Mouse (Mus musculus) layer of hippocampus, adult 2 months (tissue): ENCODE results near the gene Fam168b. TPM values are rescaled to one million over a fixed set of nuclear protein-coding genes. Genes with fewer than 3 reads are reported as not detected.

Experiments used
- DNase-seq, 2 experiments: peaks; one replicate each; pipeline ENCODE4 v3.0.0; 2022; ENCODE audit warnings: low spot score in 2 of 2
- H3K27ac ChIP-seq: fragments of 200-600 bp; 2 replicates; pipeline ENCODE4 v1.8.1; 2022
- H3K4me3 ChIP-seq: fragments of 200-600 bp; 2 replicates; pipeline ENCODE4 v1.8.1; 2022; ENCODE audit warnings: mild to moderate bottlenecking
- CTCF ChIP-seq: fragments of 200-600 bp; conservative IDR thresholded peaks from 2 replicates; pipeline ENCODE4 v1.8.1; 2022; ENCODE audit warnings: antibody characterized with exemption, mild to moderate bottlenecking, moderate library complexity
- long read RNA-seq, 2 experiments: library from polyadenylated mRNA; stranded (forward); transcript quantifications; one replicate each; pipeline ENCODE4 v2.0.0; 2021; ENCODE audit warnings: borderline mapping rate in 2 of 2
- total RNA-seq, 2 experiments: library from RNA; stranded (reverse); gene quantifications; 2 replicates each; pipeline ENCODE4 v1.2.3; 2021

The Fam168b gene
- 100 to 1,000 TPM; 223 to 226 TPM for total RNA-seq
- long read RNA-seq, experiment 1, full-length matches to known transcripts: 132 of 190 reads
- long read RNA-seq, experiment 1, partial matches to known transcripts: 49 of 190 reads
- long read RNA-seq, experiment 1, other reads (novel, unspliced or antisense): 9 of 190 reads
- long read RNA-seq, experiment 2, full-length matches to known transcripts: 165 of 244 reads
- long read RNA-seq, experiment 2, partial matches to known transcripts: 13 of 244 reads
- long read RNA-seq, experiment 2, other reads (novel, unspliced or antisense): 66 of 244 reads

DNA sequence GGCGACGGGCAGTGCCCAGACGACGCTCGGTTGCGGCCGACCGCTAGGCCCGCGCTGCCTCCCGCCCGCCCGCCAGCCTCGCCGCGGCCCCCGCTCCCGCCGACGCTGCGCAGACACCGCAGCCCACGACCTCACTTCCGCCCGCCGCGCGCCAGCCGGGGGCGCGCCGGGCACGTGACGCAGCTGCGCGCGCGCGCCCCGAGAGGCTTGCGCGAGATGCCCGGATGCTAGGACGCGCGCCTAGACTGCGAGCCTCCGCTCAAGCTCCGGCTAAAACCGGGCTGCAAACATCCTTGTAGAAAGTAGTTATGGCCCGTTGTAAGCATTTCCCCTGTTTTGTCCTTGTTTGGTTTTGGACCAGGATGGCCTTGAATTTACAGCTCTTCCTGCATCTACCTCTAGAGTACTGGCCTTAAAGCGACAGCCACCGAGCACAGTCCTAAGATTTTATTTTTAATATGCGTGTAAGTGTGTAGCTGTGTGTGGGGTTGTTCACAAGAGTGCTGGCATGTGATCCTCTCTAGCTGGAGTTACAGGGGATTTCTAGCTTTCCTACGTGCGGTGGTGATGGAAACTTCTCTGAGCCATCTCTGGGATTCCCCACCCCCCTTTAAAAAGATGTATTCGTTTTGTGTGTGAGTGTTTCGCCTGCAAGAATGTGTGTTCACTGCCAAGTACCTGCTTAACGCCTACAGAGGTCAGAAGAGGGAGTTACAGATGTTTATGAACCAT lies at the start of gene Fam168b:
Gene Fam168b, minus strand, starts transcription at position 179 of the 732 bp plus-strand sequence.
- Histone ChIP-seq H3K27ac (peak within 1 kb of the TSS; percentile 97), H3K4me3 (peak within 1 kb of the TSS; percentile 90)
- TF ChIP-seq CTCF: peak; percentile 22; the same call in 1 of the 2 replicates
- peak; percentile 81 to 87 for DNase-seq

DNA sequence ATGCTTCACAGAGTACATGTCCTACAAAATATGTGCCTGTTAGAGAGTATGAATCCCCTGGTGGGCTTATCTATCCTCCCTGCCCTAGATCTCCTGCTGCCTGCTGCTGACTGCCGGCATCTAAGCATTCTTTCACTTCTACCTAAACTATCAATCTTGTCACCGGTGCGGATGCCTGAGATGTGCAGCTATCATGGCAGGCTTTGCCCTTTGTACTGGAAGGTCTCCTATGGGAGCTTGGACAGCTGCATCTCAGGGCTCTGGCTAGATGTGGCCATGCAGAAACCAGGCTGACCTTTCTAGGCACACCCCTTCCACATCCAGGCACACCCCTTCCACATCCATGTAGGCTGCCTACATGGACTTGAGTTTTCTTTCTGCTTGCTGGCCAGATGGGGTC lies 49.6 kb upstream of the Fam168b start:
- no peak for TF ChIP-seq CTCF
- DNase-seq: no peak
- no peak overlapping the region for H3K27ac ChIP-seq

DNA sequence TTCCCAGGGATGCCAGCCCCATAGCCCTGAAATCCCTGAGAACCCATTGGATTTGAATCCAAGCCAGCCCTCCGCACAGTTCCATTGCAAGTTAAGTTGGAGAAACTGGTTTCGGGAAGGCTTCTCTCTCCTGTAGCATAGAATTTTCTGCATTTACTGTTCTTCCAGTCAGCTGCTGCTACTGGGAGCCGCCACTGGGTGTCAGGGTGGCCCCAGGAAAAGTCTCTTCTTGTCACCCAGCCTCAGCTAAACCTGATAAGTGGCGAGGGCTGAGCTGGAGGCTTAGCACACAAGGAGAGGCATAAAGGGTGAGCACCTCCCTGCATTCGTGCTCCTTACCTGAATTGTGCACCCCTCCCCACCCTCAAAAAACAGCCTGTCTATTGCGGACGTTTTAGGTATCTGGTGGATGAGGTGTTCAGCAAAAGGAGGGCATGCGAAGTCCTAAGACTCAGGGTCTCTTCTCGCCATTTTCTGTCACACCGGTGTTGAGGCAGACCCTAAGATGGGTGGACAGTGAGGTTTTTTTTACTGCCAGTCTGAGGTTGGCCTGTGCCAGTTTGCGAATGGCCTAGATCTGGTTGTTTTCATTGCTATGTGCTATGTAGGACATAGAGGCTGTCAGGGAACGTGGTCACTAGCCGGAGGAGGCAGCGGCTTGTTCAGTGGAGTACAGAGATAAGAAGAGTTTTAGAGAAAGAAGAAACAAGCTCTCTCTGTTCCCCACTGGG lies 48.9 kb upstream of the Fam168b start:
- peak; percentile 61 to 67 for DNase-seq
- Histone ChIP-seq H3K27ac (no peak overlapping the region), H3K4me3 (no peak overlapping the region)
- TF ChIP-seq CTCF: peak; percentile 96

More for the DNA sequence above, 49.6 kb upstream of the Fam168b start:
- H3K4me3 ChIP-seq: no peak overlapping the region

DNA sequence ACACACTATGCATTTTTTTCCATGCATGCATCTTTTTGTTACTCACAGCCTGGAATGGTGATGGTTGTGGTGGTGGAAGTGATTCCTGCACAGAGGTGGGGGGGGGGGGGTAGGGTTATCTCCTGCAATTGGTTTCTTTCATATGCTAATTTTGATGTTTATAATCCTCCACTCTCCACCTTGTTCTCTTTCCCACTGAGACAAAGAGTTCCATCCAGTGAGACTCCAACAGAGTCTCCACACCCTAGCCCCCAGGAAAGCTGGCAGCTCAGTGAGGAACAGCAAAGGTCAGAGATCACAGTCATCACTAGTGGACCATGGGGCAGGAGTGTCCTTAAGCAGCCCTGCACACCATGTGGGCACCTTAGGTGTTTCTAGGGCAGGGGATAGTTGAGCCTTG lies 40.9 kb upstream of the Fam168b start:
- DNase-seq: no peak
- no peak overlapping the region for H3K4me3 ChIP-seq
- H3K27ac ChIP-seq: no peak overlapping the region
- no peak for TF ChIP-seq CTCF

DNA sequence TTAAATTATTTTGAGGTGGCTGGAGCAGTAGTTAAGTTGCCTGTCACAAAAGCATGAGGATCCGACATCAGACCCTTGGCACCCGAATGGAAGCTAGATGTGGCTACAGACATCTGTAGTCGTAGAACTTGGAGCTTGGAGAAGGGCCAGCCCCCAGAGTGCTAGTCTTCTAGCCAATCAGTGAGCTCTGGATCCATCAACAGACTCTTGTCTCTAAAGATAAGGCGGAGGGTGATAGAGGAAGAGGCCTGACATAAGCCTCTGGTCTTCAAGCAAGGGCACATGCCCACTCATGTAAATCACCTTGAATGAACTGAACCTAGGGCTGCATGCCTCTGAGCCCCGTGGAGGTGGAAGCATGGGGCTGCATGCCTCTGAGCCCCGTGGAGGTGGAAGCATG lies 36.7 kb upstream of the Fam168b start:
- Histone ChIP-seq H3K4me3 (no peak overlapping the region), H3K27ac (no peak overlapping the region)
- no peak for TF ChIP-seq CTCF
- no peak for DNase-seq

DNA sequence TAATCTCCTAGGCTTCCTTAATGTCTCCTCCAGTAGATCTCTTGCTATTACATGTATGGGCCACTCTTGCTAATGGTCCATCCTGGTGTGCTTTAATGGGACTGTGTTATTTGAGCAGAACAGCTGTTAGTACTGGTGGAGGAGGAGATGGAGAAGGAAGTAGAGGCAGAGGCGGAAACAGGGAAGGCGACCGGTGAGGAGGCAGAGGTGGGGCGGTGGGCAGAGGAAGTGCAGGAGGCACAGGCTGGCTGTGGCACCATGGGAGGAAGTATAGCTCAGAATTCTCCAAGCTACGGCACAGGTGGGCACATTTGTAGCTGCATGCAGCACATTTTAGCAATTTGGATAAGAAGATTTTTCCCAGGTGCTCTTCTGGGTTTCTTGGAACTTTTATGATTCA lies 30.7 kb upstream of the Fam168b start:
- Histone ChIP-seq H3K27ac (no peak overlapping the region), H3K4me3 (no peak overlapping the region)
- no peak for TF ChIP-seq CTCF
- no peak for DNase-seq

DNA sequence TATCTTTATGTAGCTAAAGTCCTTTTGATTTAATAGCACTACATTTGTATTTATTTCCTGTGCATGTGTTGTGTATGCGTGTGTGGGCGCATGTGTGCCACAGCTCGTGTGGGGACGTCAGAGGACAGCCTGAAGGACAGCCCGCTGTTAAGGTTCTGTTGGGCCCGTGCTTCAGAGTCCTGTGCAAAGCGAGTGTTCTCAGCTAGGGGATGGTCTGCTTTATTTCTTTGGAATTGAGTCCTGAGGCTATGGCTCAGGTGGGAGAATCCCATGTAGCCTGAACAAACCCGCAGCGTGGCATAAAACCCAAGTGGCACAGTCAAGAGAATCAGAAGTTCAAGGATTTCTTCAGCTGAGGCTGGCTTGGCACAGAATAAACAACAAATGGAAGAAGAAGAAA lies 28.3 kb upstream of the Fam168b start:
- Histone ChIP-seq H3K4me3 (no peak overlapping the region), H3K27ac (no peak overlapping the region)
- TF ChIP-seq CTCF: no peak
- DNase-seq: no peak

DNA sequence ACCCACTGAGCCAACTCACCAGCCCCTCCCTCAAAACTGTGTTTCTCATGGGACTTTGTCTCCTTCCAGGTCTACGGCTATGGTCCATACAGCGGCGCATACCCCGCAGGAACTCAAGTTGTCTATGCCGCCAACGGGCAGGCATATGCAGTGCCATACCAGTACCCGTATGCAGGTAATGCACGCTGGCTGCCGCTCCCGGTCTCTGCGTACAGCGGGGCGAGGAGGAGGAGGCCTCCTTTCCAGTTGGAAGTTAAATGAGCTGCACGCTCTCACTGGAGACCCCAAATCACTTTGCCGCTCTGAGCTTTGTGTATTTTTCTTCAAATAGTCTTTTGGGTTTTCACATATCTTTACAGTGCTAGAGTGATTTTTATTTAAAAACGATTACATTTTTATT lies 26.4 kb upstream of the Fam168b start:
- no peak for TF ChIP-seq CTCF
- no peak for DNase-seq
- H3K27ac ChIP-seq: no peak overlapping the region
- H3K4me3 ChIP-seq: no peak overlapping the region

DNA sequence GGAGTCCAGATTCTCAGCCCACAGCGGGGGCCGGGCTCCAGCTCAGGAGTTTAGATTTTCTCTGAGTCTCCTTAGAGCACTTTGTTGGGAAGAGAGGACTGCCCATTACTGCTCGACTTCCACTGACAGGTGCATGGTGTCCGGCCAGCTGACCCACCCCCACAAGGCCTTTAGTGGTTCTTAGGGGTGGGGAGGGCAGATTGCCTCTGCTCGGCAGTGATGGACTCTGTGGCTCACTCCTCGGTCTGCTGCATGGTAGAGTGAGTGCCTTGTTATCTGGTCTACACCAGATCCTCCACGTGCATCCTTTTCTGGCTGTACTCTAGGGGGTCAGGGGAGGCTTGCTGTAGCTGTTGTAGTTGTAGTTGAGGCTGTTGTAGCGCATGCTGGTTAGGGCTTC lies 25.5 kb upstream of the Fam168b start:
- DNase-seq: no peak
- H3K4me3 ChIP-seq: no peak overlapping the region
- no peak for TF ChIP-seq CTCF
- no peak overlapping the region for H3K27ac ChIP-seq

DNA sequence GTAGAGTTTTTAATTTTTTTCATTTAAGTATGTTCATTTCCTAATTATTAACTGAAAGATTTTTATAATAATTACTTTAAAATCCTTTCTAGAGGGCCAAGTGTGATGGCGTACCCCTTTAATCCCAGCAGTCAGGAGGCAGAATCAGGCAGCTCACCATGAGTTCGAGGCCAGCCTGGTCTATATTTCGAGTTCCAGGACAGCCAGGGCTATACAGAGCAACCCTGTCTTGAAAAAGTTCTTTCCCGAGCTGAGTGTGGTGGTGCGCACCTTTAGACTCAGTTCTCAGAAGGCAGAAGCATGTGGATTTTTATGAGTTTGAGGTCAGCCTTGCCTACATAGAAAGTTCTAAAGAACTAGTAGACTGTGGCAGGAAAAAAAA lies 24.7 kb upstream of the Fam168b start:
- Histone ChIP-seq H3K4me3 (no peak overlapping the region), H3K27ac (no peak overlapping the region)
- no peak for DNase-seq
- no peak; the same call in 1 of the 2 replicates for TF ChIP-seq CTCF

DNA sequence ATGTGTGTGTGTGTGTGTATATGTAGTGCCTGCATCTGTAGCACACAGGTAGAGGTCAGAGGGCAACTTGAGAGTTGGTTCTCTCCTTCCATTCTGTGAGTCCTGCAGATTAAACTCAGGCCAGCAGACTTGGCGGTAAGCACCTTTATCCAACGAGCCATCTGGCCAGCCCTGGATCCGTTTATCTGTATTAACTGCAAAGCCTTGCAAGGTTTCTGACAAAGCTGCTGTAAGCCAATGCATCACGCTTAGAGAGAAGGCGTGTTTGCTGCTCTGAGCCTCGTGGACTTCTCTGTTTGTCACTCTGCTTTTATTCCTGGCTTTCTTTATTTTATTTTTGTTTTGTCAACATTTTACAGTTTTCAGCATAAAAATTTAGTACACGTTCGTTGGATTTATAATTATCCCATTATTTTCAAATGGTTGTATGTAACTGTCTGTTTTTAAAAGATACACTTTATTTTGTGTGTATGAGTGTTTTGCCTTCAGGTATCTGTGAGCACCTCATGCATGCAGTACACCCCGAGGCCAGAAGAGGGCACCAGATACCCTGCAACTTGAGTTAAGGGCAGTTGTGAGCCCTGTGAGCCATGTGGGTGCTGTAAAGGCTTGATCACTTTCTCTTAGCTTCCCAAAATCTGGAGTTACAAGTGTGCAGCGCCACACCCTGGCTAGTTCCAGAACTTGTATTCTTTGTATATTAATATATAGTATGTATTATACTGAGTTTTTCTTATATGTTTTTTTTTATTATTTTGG lies 24.1 kb upstream of the Fam168b start:
- Histone ChIP-seq H3K4me3 (no peak overlapping the region), H3K27ac (no peak overlapping the region)
- peak; percentile 75 to 90 for DNase-seq
- peak; percentile 97 for TF ChIP-seq CTCF

DNA sequence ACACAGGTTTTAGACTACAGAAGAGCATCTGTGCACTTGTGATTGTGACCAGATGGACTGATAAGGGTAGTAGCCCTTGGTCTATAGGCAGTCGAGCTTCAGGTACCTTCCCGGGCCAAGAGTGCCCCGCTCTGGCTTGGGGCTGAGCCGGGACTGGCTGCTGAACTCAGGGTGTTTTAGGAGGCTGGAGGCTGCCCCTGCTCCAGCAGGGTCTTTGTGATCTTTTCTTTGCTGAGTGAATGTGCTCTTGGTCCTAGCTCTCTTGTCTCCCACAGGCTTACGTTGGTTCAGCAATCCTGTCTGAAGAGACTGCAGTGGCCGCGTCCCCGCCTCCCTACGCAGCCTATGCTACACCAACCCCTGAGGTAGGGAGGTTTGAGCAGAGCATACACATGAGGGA lies 23.0 kb upstream of the Fam168b start:
- no peak overlapping the region for H3K4me3 ChIP-seq
- DNase-seq: no peak
- no peak overlapping the region for H3K27ac ChIP-seq
- TF ChIP-seq CTCF: no peak

DNA sequence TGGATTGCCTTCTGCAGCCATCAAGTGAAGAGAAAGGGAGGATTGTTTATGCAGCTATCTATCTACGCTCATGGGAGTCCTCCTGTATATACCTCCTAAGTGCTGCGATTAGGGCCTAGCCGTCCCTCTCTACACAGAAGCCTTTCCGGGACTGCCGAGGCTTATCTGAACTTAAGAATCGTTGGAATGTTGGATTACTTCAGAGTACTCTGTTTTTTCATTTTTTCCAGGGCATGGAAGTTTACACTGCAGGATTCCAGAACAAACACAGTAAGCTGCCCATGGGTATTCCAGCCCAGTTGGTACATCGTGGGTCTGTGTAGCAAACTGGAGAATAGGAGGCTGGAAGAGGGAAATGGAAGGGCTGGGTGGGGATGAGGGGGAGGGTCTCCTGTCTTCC lies 21.4 kb upstream of the Fam168b start:
- Histone ChIP-seq H3K4me3 (no peak overlapping the region), H3K27ac (no peak overlapping the region)
- no peak for DNase-seq
- TF ChIP-seq CTCF: no peak
